Mouse (Mus musculus) MEL-GATA-1-ER (cell line): ENCODE results near the gene Gtpbp3.
A peak's percentile ranks its signal among the peaks of the same experiment; 100 is the strongest.
"Not testable (repeated sequence)": the region's sequence is repeated elsewhere in the genome, so short reads cannot be mapped to it uniquely, and the experiment has no call there.

Experiments
- DNase-seq: peaks from one replicate; pipeline ENCODE4 v3.0.0-alpha.2; 2012; ENCODE audit warnings: low read depth; ENCODE audit errors: extremely low read depth

Gtpbp3 gene

DNA sequence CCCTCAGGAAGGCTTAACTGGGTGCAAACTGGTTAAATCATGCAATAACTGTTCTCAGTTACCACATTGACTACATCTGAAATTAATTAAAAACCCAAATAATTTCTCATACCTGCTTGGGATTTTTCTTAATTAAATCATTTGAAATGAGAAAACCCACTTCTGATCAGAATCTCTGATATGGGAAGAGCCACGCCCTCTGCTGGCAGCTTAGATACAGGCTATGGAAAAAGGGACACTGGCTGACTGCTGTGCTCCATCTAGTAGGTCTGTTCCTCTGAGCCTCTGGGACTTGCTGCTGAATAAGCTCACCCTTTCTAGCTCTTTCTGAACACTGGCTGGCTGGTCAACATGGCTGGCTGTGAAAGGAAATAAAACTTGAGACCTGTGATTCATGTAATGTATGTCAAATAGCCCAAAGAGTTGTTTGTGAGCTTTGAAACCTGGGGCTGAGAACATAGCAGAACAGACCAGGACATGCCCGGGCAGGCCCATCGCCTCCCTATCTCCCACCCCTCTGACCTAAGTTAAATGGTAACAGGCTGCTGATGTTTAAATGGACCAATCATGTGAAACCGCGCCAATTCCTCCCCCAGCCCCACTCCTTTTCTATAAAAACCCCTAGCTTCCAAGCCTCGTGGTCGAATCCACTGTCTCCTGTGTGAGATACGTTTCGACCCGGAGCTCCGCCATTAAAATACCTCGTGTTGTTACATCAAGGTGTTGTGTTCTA is 43.0 kb downstream of the Gtpbp3 start:
- not testable (repeated sequence) for DNase-seq

DNA sequence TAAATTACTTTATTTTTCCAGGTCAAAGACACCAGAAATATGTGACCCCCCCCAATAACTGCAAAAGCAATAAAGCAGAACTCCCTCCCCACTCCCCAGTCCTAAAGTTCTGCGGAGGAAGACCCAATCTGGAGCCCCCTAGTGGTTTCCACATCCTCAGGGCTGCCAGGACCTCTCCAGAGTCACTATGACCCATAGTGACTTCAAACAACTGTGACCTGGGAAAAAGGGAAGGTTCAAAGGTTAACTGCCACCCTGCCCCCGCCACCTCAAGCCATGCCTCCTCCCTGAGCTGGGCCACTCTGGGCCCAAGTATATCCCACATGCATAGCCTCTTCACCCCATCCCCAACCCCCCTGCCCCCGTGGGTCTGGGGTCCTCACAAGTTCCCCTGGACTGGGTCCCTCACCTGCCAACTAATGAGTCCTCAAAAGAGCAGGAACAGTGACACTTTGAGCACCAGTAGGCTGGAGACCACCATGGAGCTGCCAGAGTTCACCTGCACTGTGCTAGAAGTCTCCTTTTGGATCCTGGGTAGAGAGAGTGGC is 46.4 kb downstream of the Gtpbp3 start:
- DNase-seq = no peak

DNA sequence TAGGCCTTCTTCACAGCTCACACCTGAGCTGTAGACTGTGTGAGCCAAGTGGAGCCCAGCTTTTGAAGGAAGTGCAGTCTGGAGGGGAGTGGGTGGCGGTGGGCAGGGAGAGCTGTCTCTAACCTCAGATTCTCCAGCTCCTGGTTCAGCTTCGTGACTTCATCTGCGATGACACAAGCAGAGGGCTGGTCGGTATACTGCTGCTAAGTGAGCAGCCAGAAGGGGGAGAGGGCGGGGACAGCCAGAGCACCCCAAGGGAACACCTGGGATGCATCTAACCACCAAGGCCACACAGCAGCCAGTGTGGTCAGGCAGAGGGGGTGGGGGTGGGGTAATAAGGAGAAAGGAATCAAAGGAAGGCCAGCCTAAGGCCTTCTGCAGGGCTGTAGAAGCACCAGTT is 47.8 kb downstream of the Gtpbp3 start:
- DNase-seq = no peak

DNA sequence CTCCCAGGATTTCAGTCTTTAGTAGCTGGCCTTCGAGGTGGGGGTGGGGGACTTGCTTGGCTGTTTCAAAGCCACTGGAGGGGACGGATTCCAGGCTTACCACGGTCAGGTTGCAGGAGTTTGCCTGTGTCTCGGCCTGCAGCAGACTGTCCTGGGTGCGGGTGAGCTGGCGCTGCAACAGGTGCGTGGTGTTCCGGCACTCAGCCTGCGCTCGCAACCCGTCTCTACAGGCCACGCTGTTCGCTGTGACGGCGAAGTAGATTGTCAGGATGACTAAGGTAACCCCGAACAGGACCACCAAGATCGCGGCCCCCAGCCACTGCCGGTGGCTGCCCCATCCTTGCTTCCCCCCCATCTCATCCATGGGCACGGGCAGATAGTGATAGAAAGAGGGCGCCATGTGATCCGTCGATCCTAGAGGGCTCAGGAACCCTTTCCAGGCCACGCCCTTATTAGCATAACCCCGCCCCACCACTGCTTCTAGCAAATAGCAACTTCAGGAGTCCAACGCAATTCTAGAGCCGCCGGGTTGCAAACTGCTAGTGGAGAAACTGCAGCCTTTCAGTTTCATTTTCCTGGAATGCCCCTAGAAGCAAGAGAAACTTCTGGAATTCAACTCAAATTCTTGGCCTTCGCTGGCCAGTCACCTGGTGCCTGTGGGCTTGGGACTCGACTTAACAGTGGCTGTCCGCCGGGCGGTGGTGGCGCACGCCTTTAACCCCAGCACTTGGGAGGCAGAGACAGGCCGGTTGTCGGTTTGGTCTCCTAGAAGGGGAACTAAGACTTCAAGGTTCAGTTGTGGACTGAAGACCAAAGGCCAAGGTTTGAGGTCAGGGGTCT is 49.3 kb downstream of the Gtpbp3 start, which contains the start of gene Bst2:
Bst2 (minus strand) TSS at position 429 of the 840 bp plus-strand sequence.
- DNase-seq = peak; percentile 90

DNA sequence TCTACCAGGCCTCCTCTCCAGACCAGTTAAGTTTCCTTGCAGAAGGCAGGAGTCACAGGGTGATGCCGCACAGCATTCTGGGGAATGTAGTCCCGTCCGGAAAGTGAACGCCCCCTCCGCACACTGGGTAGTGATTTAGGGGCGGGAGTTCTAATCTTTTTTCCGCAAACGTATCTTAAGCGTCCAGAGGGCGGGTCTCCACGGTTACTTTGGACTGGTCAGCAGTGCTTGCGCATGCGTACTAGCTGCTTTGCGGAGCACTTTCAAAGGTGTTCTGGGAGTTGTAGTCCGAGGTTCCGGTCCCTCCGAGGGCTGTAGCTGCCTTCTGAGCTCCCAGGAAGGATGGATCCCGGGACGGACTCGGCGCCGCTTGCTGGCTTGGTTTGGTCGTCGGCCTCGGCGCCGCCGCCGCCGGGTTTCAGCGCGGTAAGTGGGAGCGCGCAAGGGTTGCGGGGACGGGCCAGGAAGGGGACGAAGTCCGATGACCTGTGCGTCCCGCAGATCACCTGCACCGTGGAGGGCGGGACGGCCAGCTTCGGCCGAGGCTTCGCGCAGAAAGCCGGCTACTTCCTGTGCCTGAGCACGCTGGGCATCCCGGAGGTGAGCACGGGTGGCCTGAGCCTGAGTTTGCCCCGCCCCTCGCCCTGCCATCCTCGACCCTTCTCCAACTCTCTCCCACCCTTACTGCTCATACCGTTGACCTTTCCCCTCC is 54.9 kb downstream of the Gtpbp3 start, which contains the start of gene Mvb12a:
Mvb12a (plus strand) TSS at position 291 of the 712 bp plus-strand sequence.
- peak; percentile 99 for DNase-seq

DNA sequence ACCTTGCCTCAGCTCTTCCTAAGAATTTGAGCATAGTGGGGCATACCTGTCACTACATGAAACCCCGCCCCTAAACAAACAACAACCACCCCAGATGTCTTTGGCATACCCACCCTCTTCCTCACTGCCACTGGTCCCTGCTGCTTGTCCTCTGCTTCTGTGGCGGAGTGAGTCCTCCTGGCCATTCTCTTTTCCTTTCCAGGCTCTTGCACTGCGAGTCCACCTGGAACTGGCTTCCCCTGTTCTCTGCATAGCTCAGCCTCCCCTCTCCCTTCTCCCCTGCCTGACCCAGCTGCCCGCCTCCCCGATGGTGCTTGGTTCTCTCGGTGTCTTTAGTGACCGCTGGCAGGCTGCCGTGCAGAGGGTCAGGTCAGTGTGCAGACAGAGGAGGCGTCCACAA is 55.9 kb downstream of the Gtpbp3 start:
- no peak for DNase-seq

DNA sequence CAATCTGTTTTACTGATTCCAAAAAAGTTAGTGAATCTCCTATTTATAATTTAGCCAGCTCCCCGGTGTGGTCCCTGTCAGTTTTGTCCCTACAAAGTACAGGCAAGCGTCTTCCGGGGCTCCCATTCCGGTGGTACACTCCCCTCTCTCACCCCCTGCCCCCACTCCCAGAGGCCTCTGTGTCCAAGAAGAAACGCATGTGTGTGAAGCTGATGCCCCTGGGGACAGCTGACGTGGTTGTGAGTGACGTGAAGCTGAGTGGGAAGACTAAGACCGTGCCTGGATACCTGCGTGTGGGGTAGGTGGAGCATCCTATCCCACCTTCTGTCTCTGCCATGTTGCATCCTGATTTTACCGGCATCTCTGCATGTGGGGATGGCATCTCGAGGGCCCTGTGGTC is 57.1 kb downstream of the Gtpbp3 start:
- DNase-seq = no peak

DNA sequence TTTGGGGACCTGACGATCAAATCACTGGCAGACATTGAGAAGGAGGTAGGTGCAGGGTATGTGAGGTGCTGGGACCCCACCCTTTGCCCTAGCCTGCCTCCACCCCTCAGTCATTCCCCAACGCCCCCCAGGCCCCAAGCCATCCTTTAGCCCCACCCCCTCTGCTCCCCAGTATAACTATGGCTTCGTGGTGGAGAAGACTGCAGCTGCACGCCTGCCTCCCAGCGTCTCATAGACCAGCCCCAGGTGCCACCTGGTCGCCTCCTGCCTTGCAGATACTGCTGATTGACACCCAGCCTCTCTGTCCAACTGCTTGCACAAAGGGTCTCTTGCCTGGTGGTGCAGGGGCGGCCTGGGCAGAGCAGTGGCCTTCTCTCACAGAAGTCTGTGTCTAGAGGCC is 59.7 kb downstream of the Gtpbp3 start:
- DNase-seq = no peak
